Mouse (Mus musculus) heart, postnatal 25 days (tissue): Measurements from ENCODE around the gene Tmem190. TPM values are rescaled to one million over a fixed set of nuclear protein-coding genes. Genes with fewer than 3 reads are reported as not detected.
"Not testable (repeated sequence)": the region's sequence is repeated elsewhere in the genome, so short reads cannot be mapped to it uniquely, and the experiment has no call there.

Source experiments
- DNase-seq: peaks from one replicate; pipeline ENCODE4 v3.0.0; 2022; ENCODE audit warnings: low spot score
- intact Hi-C: fragments of 180-260 bp; cut with DNase I; formaldehyde crosslinking; loops from one replicate; pipeline ENCODE4 v1.15.1; 2025
- total RNA-seq, 2 experiments: library from RNA; stranded (reverse); gene quantifications; 2 replicates each; pipeline ENCODE4 v1.2.3; 2021

The Tmem190 gene
- total RNA-seq, 2 experiments from 2014 or later: not detected

- no peak for DNase-seq
- intact Hi-C loops: no loop called here
Observed at GRCm38 (mm10) chr7:4764946-4765710, 17.6 kb upstream of the Tmem190 start.

GRCm38 (mm10) chr7:4771202-4771601 is 11.5 kb upstream of the Tmem190 start, which contains the start of gene Fam71e2:
Fam71e2 (minus strand) TSS chr7:4771302.
- no peak for DNase-seq
- intact Hi-C loops: no loop called here

GRCm38 (mm10) chr7:4776131-4776530 is 6.6 kb upstream of the Tmem190 start:
- intact Hi-C loops: no loop called here
- no peak for DNase-seq

- intact Hi-C loops: no loop called here
- DNase-seq: peak; percentile 40
Observed at GRCm38 (mm10) chr7:4776861-4777830, 5.6 kb upstream of the Tmem190 start.

GRCm38 (mm10) chr7:4777851-4778637 is 4.7 kb upstream of the Tmem190 start:
- intact Hi-C loops: no loop called here

GRCm38 (mm10) chr7:4779921-4780320 is 2.8 kb upstream of the Tmem190 start:
- intact Hi-C loops: no loop called here
- DNase-seq: no peak

More at GRCm38 (mm10) chr7:4777851-4778637, 4.7 kb upstream of the Tmem190 start:
- DNase-seq: no peak

- intact Hi-C loops: no loop called here
- no peak for DNase-seq
Observed at GRCm38 (mm10) chr7:4782130-4782529, 607 bp upstream of the Tmem190 start.

- DNase-seq: no peak
- intact Hi-C loops: no loop called here
Observed at GRCm38 (mm10) chr7:4783667-4784268, 1.0 kb downstream of the Tmem190 start.

- peak; percentile 39 for DNase-seq
- intact Hi-C loops: loop anchor here (2.0 kb wide), 1 partner anchor 48 kb away; the partner anchor contains the start of gene Kmt5c
Observed at GRCm38 (mm10) chr7:4788499-4789435, 6.0 kb downstream of the Tmem190 start.

GRCm38 (mm10) chr7:4789436-4789935 is 6.7 kb downstream of the Tmem190 start, which contains the start of gene Tmem238:
Tmem238 (minus strand) TSS chr7:4789656.
- intact Hi-C loops: loop anchor here (2.0 kb wide), 1 partner anchor 49 kb away; the partner anchor contains the start of gene Kmt5c
- no peak for DNase-seq

- DNase-seq: peak; percentile 92
- intact Hi-C loops: loop anchor here (2.0 to 10.0 kb wide), 5 partner anchors 14 to 1098 kb away; partner anchors contain the start of genes Hspbp1, Mboat7 and Tsen34
Observed at GRCm38 (mm10) chr7:4792278-4793212, 9.8 kb downstream of the Tmem190 start, which contains the start of gene Rpl28. Rpl28 (plus strand) TSS chr7:4792874.

GRCm38 (mm10) chr7:4793248-4793647 is 10.5 kb downstream of the Tmem190 start:
- intact Hi-C loops: loop anchor here (2.0 to 10.0 kb wide), 5 partner anchors 14 to 1098 kb away; partner anchors contain the start of genes Hspbp1, Mboat7 and Tsen34
- not testable (repeated sequence) for DNase-seq

GRCm38 (mm10) chr7:4793674-4794073 is 10.9 kb downstream of the Tmem190 start:
- intact Hi-C loops: loop anchor here (2.0 to 10.0 kb wide), 5 partner anchors 13 to 1099 kb away; partner anchors contain the start of genes Hspbp1, Mboat7 and Tsen34
- no peak for DNase-seq

- no peak for DNase-seq
- intact Hi-C loops: loop anchor here (5.0 to 10.0 kb wide), 3 partner anchors 87 to 1100 kb away; partner anchors contain the start of genes Mboat7 and Tsen34
Observed at GRCm38 (mm10) chr7:4794631-4795168, 12.0 kb downstream of the Tmem190 start.

- no peak for DNase-seq
- intact Hi-C loops: loop anchor here (2.0 to 10.0 kb wide), 2 partner anchors 239 to 1101 kb away; partner anchors contain the start of genes Mboat7 and Tsen34
Observed at GRCm38 (mm10) chr7:4795767-4796433, 13.2 kb downstream of the Tmem190 start.
